Mouse (Mus musculus) spleen, adult 18-20 months (tissue): Measurements from ENCODE around the gene Cct3.
"Not testable (repeated sequence)": the region's sequence is repeated elsewhere in the genome, so short reads cannot be mapped to it uniquely, and the experiment has no call there.

ENCODE experiments used
- DNase-seq, 2 experiments: peaks; one replicate each; pipeline ENCODE4 v3.0.0; 2022; ENCODE audit warnings: mixed read lengths in 2 of 2

The Cct3 gene

GRCm38 (mm10) chr3:88296561-88297318 lies at the start of gene Cct3, which contains the start of gene Tsacc:
Gene Cct3 (plus strand): TSS chr3:88297116.
Gene Tsacc (minus strand): TSS chr3:88296999.
- DNase-seq, result peak; percentile 84 to 91

- DNase-seq, result no peak
These were observed 49.2 kb upstream of the Cct3 start for GRCm38 (mm10) chr3:88247666-88248065.

- no peak for DNase-seq
These were observed 48.5 kb upstream of the Cct3 start for GRCm38 (mm10) chr3:88248406-88248805.

GRCm38 (mm10) chr3:88252739-88253138 lies 44.2 kb upstream of the Cct3 start:
- DNase-seq, result no peak

DNA sequence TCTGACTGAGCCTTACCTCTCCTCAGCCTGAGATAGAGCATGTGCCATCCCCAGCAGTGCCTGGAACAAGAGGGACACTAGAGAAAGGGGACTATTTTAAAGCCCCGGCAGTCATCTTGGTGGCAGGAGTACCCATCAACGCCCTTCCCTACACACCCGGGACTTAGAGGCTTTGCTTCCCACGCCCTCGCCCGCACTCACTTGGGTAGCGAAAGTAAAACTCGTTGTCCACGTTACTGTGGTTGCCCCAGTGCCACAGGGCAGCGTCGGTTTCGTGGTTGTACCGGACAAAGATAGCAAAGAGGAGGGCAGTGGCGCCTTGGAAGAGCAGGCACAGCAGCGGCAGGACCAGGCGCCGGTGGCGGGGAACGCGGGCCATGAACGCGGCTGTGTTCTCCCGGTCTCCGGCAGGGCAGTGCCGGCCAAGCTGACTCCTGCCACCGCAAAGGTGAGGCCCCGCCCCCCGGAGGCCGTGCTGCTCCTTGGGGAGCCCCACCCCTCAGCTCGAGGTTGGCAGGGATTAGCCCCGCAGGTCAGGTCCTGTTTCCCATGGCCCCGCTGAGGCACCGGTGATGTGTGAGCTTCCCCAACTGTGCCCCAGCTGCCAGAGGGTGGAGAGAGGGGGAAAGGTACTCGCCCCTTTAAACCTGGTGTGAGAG lies 42.5 kb upstream of the Cct3 start, which contains the start of gene Rhbg:
TSS of gene Rhbg (minus strand) at position 442 of the 659 bp plus-strand sequence.
- DNase-seq, result peak in 1 of 2 experiments; percentile 52

- no peak for DNase-seq
These were observed 41.0 kb upstream of the Cct3 start for GRCm38 (mm10) chr3:88255950-88256349.

- DNase-seq, result no peak
These were observed 40.5 kb upstream of the Cct3 start for GRCm38 (mm10) chr3:88256382-88256781.

DNA sequence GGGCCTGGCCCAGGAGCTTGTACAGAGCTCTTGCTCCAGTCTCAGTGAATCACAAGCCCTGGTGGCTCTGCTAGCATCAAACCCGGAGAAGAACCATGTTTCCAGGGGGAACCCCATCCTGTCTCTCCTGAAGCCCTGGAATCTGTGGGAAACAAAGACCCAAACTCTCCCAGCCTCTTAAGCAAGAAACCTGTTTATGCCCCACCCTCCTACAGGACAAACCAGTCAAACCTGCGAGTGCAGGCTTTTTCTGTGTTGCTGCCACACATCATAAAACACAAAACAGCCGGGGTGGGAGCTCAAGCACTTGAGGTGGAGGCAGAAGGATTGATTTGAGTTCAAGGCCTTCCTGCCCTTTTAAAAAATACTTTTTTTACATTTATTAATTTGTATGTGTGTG lies 34.6 kb upstream of the Cct3 start:
- no peak for DNase-seq

GRCm38 (mm10) chr3:88268014-88268413 lies 28.9 kb upstream of the Cct3 start:
- DNase-seq, result not testable (repeated sequence)

- no peak for DNase-seq
These were observed 27.9 kb upstream of the Cct3 start for GRCm38 (mm10) chr3:88268991-88269390.

DNA sequence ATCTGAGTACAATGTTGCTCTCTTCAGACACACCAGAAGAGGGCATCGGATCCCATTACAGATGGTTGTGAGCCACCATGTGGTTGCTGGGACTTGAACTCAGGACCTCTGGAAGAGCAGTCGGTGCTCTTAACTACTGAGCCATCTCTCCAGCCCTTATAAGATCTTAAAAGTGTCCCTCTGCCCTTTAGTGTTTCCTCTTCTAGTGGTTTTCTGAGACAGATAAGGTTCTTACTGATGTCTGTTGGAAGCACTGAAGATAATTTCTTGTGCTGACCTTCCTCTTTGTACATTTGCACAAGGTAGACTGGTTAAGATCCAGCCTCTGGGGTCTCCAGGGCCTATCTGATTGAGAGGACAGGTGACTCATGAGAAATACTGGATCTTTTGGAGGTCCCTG lies 25.6 kb upstream of the Cct3 start:
- not testable (repeated sequence) for DNase-seq

DNA sequence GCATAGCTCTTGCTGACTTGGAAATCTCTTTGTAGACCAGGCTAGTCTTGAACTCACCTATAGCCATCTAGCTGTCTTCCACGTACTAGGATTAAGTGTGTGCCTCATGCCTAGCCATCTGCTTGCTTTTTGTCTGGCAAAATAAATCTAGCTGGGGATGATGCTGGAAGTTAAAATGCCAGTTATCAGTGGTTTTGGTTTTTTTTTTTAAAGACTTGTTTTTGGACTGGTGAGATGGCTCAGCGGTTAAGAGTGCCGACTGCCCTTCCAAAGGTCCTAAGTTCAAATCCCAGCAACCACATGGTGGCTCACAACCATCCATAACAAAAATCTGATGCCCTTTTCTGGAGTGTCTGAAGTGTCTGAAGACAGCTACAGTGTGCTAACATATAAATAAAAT lies 25.1 kb upstream of the Cct3 start:
- no peak for DNase-seq

- DNase-seq, result no peak
These were observed 22.9 kb upstream of the Cct3 start for GRCm38 (mm10) chr3:88274002-88274401.

GRCm38 (mm10) chr3:88276121-88276520 lies 20.8 kb upstream of the Cct3 start:
- DNase-seq, result no peak

- DNase-seq, result no peak
These were observed 20.3 kb upstream of the Cct3 start for GRCm38 (mm10) chr3:88276529-88277143.

GRCm38 (mm10) chr3:88280035-88280434 lies 16.9 kb upstream of the Cct3 start:
- DNase-seq, result no peak

GRCm38 (mm10) chr3:88281141-88281916 lies 15.6 kb upstream of the Cct3 start:
- not testable (repeated sequence) for DNase-seq

DNA sequence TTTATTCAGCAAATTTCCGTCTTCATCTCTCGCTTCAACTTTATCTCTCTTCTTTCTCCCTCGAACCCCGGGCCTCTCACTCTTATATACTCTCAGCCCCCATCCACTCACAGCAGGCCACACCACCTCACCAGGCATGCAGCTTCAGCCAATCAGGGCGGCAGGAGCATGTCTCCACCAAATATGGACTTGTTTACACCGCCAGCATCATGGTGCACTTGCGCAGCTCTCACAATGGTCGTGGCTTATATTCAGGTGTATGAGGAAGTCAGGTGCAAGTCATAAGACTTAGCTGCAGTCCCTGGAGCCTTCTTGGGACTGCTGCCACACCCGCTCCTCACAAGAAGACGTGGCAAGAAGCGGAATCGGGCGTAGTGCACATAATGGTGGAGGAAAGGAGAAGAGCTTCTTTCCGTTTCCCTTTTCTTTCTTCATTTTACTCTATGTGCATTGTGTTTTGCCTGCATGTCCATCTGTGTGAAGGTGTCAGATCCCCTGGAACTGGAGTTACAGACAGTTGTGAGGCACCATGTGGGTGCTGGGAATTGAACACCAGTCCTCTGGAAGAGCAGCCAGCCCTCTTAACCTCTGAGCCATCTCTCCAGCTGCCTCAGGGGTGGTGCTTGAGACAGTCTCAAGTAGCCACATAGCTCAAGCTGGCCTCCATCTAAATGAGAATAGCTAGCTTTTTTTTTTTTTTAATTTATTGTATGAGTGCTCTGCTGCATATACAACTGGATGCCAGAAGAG lies 11.9 kb upstream of the Cct3 start:
- DNase-seq, result not testable (repeated sequence)

- not testable (repeated sequence) for DNase-seq
These were observed 11.4 kb upstream of the Cct3 start for GRCm38 (mm10) chr3:88285565-88285895.

- DNase-seq, result no peak
These were observed 9.8 kb upstream of the Cct3 start, which contains the start of gene Gm38392 for GRCm38 (mm10) chr3:88287110-88287509. Gene Gm38392 (minus strand): TSS chr3:88287210.

GRCm38 (mm10) chr3:88288133-88288713 lies 8.7 kb upstream of the Cct3 start:
- DNase-seq, result not testable (repeated sequence)

DNA sequence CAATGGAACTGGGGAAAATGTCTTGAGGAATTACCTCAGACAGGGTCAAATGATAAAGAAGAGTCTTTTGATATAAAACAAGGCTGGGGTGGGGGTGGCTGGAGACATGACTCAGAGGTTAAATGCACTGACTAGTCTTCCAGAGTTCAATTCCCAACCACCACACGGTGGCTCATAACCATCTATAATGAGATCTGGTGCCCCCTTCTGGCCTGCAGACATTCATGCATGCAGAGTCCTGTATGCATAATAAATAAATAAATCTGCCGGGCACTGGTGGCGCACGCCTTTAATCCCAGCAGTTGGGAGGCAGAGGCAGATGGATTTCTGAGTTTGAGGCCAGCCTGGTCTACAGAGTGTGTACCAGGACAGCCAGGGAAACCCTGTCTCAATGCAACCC lies 4.9 kb upstream of the Cct3 start:
- peak in 1 of 2 experiments; percentile 24 for DNase-seq
